Mouse (Mus musculus) adrenal gland (tissue): ENCODE data around the gene Rab3gap1.

Experiments
- intact Hi-C: fragments of 180-260 bp; cut with DNase I; formaldehyde crosslinking; loops from one replicate; pipeline ENCODE4 v1.15.1; 2025

Gene Rab3gap1

DNA sequence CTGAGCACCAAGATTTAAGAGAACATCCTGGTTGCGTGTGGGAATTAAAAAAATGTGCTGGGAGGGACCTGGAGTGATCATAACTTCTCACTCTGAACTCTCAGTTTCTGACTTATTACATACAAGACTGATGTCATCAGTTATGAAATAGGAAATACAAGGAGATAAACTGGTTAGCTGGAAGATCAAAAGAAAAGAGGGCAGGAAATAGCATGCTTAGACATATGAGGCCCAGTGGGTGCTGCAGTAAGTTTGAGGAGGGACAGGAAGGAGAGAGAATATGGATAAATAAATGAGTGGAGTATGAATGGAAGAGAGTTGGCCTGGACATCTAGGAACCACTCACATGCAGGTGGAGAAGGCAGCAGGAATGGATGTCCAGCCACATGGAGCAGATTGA lies 109.6 kb downstream of the Rab3gap1 start:
- intact Hi-C loops = no loop called here

DNA sequence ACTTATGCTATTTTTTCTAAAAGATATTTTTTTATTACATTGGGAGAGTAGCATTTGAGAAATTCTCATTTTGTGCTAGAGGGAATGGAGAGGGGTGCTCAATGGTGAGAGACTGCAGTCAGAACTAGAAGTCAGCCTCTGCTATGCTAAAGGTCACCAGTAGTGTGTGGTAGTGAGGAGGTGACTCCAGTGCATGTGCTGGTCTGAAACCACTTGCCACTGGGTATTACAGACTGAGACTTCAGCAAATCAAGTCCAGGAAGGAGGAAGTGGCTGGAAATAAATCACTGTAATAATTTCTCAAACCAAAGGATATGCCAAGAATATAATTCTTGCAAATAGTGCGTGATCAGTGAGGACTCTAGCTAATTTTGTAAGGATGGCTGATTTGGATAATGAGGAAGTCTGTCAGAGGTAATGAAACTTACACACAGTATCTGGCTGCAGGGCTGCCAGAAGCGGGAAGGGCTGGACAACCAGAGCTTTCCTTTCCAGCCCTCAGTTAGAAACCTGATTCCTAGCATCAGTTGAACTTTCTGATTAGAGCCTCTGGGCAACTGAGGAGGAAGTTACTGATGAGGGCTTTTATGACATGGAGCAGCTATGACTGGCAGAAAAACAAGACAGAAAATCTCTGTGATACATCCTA lies 112.5 kb downstream of the Rab3gap1 start:
- intact Hi-C loops = no loop called here

DNA sequence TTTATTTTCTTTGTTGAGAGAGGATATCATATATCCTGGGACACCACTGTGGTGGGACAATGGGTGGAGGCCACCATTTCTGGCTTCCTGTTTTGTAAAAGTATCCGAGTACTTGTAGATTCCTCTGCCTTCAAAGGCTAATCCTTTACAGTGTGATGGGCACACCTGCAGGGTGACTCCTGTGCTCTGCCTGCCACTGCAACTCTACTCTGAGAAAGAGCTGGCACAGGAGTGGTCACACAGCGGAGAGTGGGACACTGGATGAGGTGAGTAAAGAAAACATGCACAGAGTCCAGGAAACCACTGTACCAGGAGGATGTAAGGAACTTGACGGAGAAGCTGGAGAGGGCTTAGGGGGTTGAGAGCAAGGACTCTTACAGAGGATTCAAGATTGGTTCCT lies 113.7 kb downstream of the Rab3gap1 start:
- intact Hi-C loops = no loop called here

DNA sequence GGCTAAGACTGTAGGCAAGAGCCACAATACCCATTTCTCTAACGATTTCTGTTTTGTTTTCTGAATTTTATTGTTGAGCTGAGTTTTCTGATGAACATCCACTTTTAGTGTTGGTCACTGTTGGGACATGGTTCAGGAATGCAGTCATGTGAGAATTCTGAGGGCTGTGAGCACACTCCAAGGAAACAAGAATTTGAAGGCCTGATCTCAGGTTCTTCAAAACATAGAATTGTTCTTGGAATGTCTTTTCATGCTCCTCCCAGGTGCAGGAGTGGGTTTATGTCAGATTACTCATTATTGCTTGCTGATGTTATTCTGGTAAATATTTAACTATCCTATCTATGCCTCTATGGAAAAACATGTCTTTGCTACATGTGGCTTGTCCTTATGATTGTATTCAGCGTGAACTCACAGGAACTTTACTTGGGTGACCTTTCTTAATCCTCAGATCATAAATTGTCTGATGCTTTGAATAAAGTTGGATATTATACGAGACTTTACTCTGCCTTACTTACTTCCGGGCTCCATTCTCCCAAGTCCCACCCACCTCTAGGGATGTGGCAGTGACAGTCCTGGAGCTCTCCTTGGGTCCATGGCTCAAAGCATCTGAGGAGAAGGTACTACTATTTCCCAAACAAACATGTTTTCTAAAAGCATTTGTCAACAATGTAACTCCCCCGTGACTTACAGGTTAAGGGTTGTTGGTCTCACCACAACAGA lies 114.9 kb downstream of the Rab3gap1 start:
- intact Hi-C loops = no loop called here

DNA sequence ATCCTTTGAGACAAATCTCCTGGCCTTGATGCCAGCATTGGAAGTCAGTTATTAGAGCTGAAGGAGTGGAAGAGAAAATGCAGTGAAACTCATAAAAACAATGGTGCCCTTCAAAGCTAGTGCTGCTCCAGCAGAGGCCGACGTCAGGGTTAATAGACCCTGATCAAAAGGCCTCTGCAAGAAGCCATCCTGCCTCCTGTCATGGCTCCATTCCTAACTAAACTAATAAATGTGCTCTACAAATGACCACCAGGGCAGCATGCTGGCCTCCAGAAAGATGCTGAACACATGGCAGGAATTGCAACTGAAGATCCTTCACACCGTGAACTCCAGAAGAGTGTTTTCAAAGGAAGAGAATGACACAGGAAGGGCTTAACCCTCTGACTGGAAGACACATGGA lies 116.8 kb downstream of the Rab3gap1 start:
- intact Hi-C loops = no loop called here

DNA sequence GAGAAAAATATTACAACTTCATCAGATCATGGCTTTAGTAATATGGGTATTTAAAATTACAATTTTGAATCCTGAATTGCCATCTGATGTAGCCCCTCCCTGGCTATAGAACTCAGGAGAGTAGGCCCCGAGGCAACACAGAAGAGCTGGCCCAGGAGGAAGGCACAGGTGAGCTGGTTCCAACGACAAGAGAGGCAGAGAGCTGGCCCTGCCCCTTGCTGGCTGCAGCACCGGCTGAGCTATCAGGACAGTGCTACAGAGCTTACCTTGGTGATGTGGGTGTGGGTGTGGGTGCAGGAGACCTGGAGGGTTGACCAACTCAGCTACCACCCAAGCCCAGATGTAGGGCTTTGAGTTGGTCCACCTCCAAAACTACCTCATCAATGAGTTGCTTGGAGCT lies 119.7 kb downstream of the Rab3gap1 start:
- intact Hi-C loops = no loop called here

DNA sequence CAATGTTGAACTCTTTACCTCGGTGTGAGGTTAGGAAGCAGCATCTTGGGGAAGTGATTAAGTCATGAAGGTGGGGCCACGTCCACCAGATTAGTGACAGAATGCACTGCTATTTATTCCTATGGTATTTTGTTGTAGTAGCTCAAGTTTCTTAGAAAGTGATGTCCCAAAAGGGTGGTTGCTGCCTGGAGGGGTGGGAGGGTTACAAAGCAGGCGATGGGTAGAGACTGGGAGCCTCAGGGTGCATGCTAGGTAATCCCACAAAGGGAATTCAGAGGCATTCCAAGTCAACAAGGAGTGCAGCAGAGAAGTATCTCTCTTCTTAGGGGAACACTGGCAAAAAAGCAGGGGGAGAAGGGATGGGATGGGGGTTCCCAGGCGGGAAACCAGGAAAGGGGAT lies 120.8 kb downstream of the Rab3gap1 start:
- intact Hi-C loops = no loop called here

DNA sequence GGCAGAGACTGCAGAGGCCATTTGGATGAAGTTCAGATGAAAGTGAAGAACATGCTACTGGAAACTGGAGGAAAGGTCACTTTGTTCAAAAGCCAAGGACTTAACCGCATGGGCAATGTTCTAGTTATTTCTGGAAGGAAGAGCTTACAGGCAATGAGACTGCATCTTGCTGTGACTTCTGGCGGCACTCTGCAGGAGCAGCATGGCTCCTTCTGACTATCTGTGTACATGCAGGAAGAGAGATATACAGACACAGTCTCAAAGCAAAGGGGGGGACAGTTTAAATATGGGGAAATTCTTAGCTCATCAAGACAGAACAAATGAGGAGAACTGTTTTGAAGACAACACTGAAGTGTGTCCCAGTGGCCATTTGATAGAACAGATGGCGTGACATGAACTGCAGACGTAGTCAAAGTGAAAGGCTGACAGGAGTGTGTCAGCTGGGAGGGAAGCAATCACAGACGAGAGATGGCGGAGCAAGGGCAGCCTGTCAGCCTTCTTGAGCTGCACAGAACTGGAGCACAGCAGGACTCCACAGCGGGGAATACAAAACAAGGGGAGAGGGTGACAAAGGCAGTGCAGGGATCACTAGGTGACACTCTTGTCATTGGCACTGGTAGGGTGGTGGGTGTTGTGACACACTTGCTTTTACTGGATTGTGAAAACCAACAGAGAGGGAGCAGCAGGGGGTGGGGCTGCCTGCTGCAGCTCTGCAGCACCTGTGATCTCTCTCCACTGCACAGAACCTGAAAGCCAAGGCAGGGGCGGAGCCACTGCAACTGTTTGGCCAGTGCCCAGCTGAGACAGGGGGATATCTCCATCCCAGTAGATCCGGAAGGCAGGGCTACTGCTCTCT lies 121.5 kb downstream of the Rab3gap1 start:
- intact Hi-C loops = no loop called here
